ENCODE assay signal across 28 mouse cellular contexts in genomic region chrX:73976283-73976682, GRCm38 (mm10). TPM values are rescaled to one million over a fixed set of nuclear protein-coding genes. Genes with fewer than 3 reads are reported as not detected.
A peak's percentile ranks its signal among the peaks of the same experiment; 100 is the strongest.
DNase-seq lines count a peak whose midpoint lies in the region; ATAC-seq and TF ChIP-seq lines count a peak whose summit lies in the region.
"Had no signal": no experiment of that assay in that cellular context is flagged by ENCODE, and none has a peak within 500 bp of the region (broad histone marks: within the 10 kb centered on the region; RNA-seq: fewer than 3 reads in every experiment).

No protein-coding gene starts in this region.

- H3K27me3 ChIP-seq in liver, embryonic 12.5 days (replicated peaks) = no peaks in the 10 kb centered on the region; the same call in 1 of the 2 replicates
- H3K27me3 ChIP-seq in liver, postnatal 0 days (ENCODE audit: insufficient read depth, low read length) = 0 out of 2 replicates have a peak, but pooled peaks cover 3% of the 10 kb centered on the region
- H3K27me3 ChIP-seq: embryonic facial prominence, embryonic 13.5 days; embryonic facial prominence, embryonic 15.5 days; forebrain, embryonic 12.5 days had no signal

- H3K36me3 ChIP-seq in liver, embryonic 12.5 days = no peaks in the 10 kb centered on the region
- H3K36me3 ChIP-seq in liver, postnatal 0 days (replicated peaks; ENCODE audit: insufficient read depth, low read length) = no peaks in the 10 kb centered on the region
- H3K36me3 ChIP-seq: embryonic facial prominence, embryonic 13.5 days; embryonic facial prominence, embryonic 15.5 days; forebrain, embryonic 10.5 days; forebrain, embryonic 12.5 days; G1E had no signal

- TF ChIP-seq CTCF in liver, postnatal 0 days (IDR thresholded peaks at IDR 0.05; ENCODE audit: low read depth) = no peak
- TF ChIP-seq CTCF in left cerebral cortex, adult 2 months (IDR thresholded peaks at IDR 0.05) = no peak

- WGBS in liver, embryonic 12.5 days (ENCODE audit: insufficient replicate concordance) = 83% methylated on average over 2 of the region's 2 CpGs
- 86% methylated on average over 2 of the region's 2 CpGs for WGBS in liver, postnatal 0 days (ENCODE audit: insufficient replicate concordance)

- peaks cover 11% of the 10 kb centered on the region for H3K4me1 ChIP-seq in liver, embryonic 12.5 days
- no peaks in the 10 kb centered on the region for H3K4me1 ChIP-seq in liver, postnatal 0 days (ENCODE audit: insufficient read depth)
- H3K4me1 ChIP-seq: embryonic facial prominence, embryonic 13.5 days; embryonic facial prominence, embryonic 15.5 days; forebrain, embryonic 10.5 days; forebrain, embryonic 12.5 days had no signal

- no peak overlapping the region for H3K4me2 ChIP-seq in liver, embryonic 12.5 days
- no peak overlapping the region for H3K4me2 ChIP-seq in liver, postnatal 0 days (ENCODE audit: low read depth, low read length)
- H3K4me2 ChIP-seq: embryonic facial prominence, embryonic 13.5 days; embryonic facial prominence, embryonic 15.5 days; forebrain, embryonic 12.5 days had no signal

- no peak overlapping the region for H3K4me3 ChIP-seq in liver, embryonic 12.5 days
- H3K4me3 ChIP-seq in liver, postnatal 0 days (ENCODE audit: low read depth, low read length) = no peak overlapping the region
- no peak overlapping the region for H3K4me3 ChIP-seq in left cerebral cortex, adult 2 months
- H3K4me3 ChIP-seq: embryonic facial prominence, embryonic 13.5 days; embryonic facial prominence, embryonic 15.5 days; erythroblast, embryonic 14.5 days; forebrain, embryonic 10.5 days; forebrain, embryonic 12.5 days had no signal

- no peak overlapping the region for H3K9ac ChIP-seq in liver, embryonic 12.5 days
- no peak overlapping the region for H3K9ac ChIP-seq in liver, postnatal 0 days (replicated peaks)
- H3K9ac ChIP-seq: embryonic facial prominence, embryonic 13.5 days; embryonic facial prominence, embryonic 15.5 days; forebrain, embryonic 12.5 days had no signal

- H3K9me3 ChIP-seq in liver, embryonic 12.5 days (replicated peaks) = no peaks in the 10 kb centered on the region
- H3K9me3 ChIP-seq in liver, postnatal 0 days (ENCODE audit: low read length) = no peaks in the 10 kb centered on the region
- H3K9me3 ChIP-seq: embryonic facial prominence, embryonic 13.5 days; embryonic facial prominence, embryonic 15.5 days; forebrain, embryonic 10.5 days; forebrain, embryonic 12.5 days; G1E had no signal

- intact Hi-C loops in left cerebral cortex, adult 2 months (cut with DNase I) = no loop called here

- no peak for DNase-seq in liver, postnatal 0 days
- DNase-seq in lung, postnatal 14 days = no peak
- DNase-seq in spleen, adult 12 weeks (ENCODE audit: low spot score) = no peak
- no peak for DNase-seq in left cerebral cortex, adult 2 months (ENCODE audit: extremely low spot score in 1 of 2, low spot score in 2 of 2)
- DNase-seq: adrenal gland, adult 2 months; adrenal gland, postnatal 10 days; adrenal gland, postnatal 25 days; B cell, adult 2 months; cerebellum, adult 11 months; cerebellum, adult 18-20 months; cerebellum, adult 8-10 months; cerebellum, adult 9-11 months; cerebellum, postnatal 14 days; cerebellum, postnatal 36 days; embryo, embryonic 11 days had no signal

- H3K27ac ChIP-seq in liver, embryonic 12.5 days = peak overlapping the region; percentile 17; the same call in 1 of the 2 replicates
- no peak overlapping the region for H3K27ac ChIP-seq in liver, postnatal 0 days (ENCODE audit: low read depth)
- H3K27ac ChIP-seq in left cerebral cortex, adult 2 months = no peak overlapping the region
- H3K27ac ChIP-seq: embryonic facial prominence, embryonic 13.5 days; embryonic facial prominence, embryonic 15.5 days; forebrain, embryonic 10.5 days; forebrain, embryonic 12.5 days had no signal

- TF ChIP-seq EP300 in liver, postnatal 0 days (IDR thresholded peaks at IDR 0.05; ENCODE audit: low read depth) = no peak

- ATAC-seq in liver, embryonic 12.5 days = no peak
- ATAC-seq in liver, postnatal 0 days = no peak
- ATAC-seq in CD4-positive, CD25-positive, alpha-beta regulatory T cell, adult 4 months = peak; percentile 49
- peak; percentile 46 for ATAC-seq in activated CD4-positive, CD25-positive, alpha-beta regulatory T cell, adult 4 months
- ATAC-seq in inflammation-experienced regulatory T-cells, adult 6 months = peak; percentile 76
- ATAC-seq: forebrain, embryonic 14.5 days; forebrain, embryonic 16.5 days; Patski had no signal

RNA-seq across cellular contexts. Expression of gene Hcfc1, which starts 10.1 kb away (rescaled TPM):
- 51.8 and 59.7 TPM in 2 replicates for polyA plus RNA-seq in liver, embryonic 12.5 days (2016; fragmentation: Nextera tagmentation; extraction: Ambion mirVana)
- polyA plus RNA-seq in liver, postnatal 0 days (2015; fragmentation: Nextera tagmentation; extraction: Ambion mirVana) = 14.6 and 16.4 TPM in 2 replicates
- polyA plus RNA-seq in CD4-positive, CD25-positive, alpha-beta regulatory T cell, adult 4 months (2017; shearing (Covaris generic)) = 10 to 100 TPM; 34.2 to 45.5 TPM
- 10 to 100 TPM; 26.8 to 36.6 TPM for polyA plus RNA-seq in activated CD4-positive, CD25-positive, alpha-beta regulatory T cell, adult 4 months (2017; shearing (Covaris generic))
- 10 to 100 TPM; 35.4 to 39.1 (median 37.1) TPM for polyA plus RNA-seq in inflammation-experienced regulatory T-cells, adult 6 months (2017; shearing (Covaris generic))
- 10 to 100 TPM; 74.7 to 75.1 TPM for total RNA-seq in left cerebral cortex, adult 2 months (2021)

RNA-seq across cellular contexts. Expression of gene Renbp, which starts 45.6 kb away (rescaled TPM):
- 21.2 and 22.9 TPM in 2 replicates for polyA plus RNA-seq in liver, embryonic 12.5 days (2016; fragmentation: Nextera tagmentation; extraction: Ambion mirVana)
- polyA plus RNA-seq in liver, postnatal 0 days (2015; fragmentation: Nextera tagmentation; extraction: Ambion mirVana) = 22.3 and 22.6 TPM in 2 replicates
- polyA plus RNA-seq in CD4-positive, CD25-positive, alpha-beta regulatory T cell, adult 4 months (2017; shearing (Covaris generic)) = 10 to 100 TPM in 1 of 2 experiments, 1 to 10 TPM in 1; 6.4 to 15.1 TPM
- polyA plus RNA-seq in activated CD4-positive, CD25-positive, alpha-beta regulatory T cell, adult 4 months (2017; shearing (Covaris generic)) = 1 to 10 TPM; 5.2 to 5.8 TPM
- polyA plus RNA-seq in inflammation-experienced regulatory T-cells, adult 6 months (2017; shearing (Covaris generic)) = 10 to 100 TPM in 1 of 3 experiments, 1 to 10 TPM in 2; 4.2 to 10.0 (median 6.5) TPM
- 1 to 10 TPM; 5.2 to 6.0 TPM for total RNA-seq in left cerebral cortex, adult 2 months (2021)

RNA-seq across cellular contexts. Expression of gene Irak1, which starts 47.4 kb away (rescaled TPM):
- polyA plus RNA-seq in liver, embryonic 12.5 days (2016; fragmentation: Nextera tagmentation; extraction: Ambion mirVana) = 44.6 and 45.8 TPM in 2 replicates
- 17.9 and 18.7 TPM in 2 replicates for polyA plus RNA-seq in liver, postnatal 0 days (2015; fragmentation: Nextera tagmentation; extraction: Ambion mirVana)
- polyA plus RNA-seq in CD4-positive, CD25-positive, alpha-beta regulatory T cell, adult 4 months (2017; shearing (Covaris generic)) = 10 to 100 TPM; 19.8 to 23.1 TPM
- polyA plus RNA-seq in activated CD4-positive, CD25-positive, alpha-beta regulatory T cell, adult 4 months (2017; shearing (Covaris generic)) = 10 to 100 TPM; 22.5 to 26.5 TPM
- polyA plus RNA-seq in inflammation-experienced regulatory T-cells, adult 6 months (2017; shearing (Covaris generic)) = 10 to 100 TPM; 21.3 to 32.3 (median 27.2) TPM
- 10 to 100 TPM; 47.9 to 54.2 TPM for total RNA-seq in left cerebral cortex, adult 2 months (2021)

RNA-seq across cellular contexts. Expression of gene Naa10, which starts 54.5 kb away (rescaled TPM):
- polyA plus RNA-seq in liver, embryonic 12.5 days (2016; fragmentation: Nextera tagmentation; extraction: Ambion mirVana) = 140 and 148 TPM in 2 replicates
- 48.9 and 51.8 TPM in 2 replicates for polyA plus RNA-seq in liver, postnatal 0 days (2015; fragmentation: Nextera tagmentation; extraction: Ambion mirVana)
- polyA plus RNA-seq in CD4-positive, CD25-positive, alpha-beta regulatory T cell, adult 4 months (2017; shearing (Covaris generic)) = 100 to 1,000 TPM; 181 to 200 TPM
- 100 to 1,000 TPM; 185 to 192 TPM for polyA plus RNA-seq in activated CD4-positive, CD25-positive, alpha-beta regulatory T cell, adult 4 months (2017; shearing (Covaris generic))
- 100 to 1,000 TPM; 173 to 214 (median 188) TPM for polyA plus RNA-seq in inflammation-experienced regulatory T-cells, adult 6 months (2017; shearing (Covaris generic))
- 10 to 100 TPM; 56.8 to 61.2 TPM for total RNA-seq in left cerebral cortex, adult 2 months (2021)

RNA-seq across cellular contexts. Expression of gene Arhgap4, which starts 54.6 kb away (rescaled TPM):
- 7.1 and 8.6 TPM in 2 replicates for polyA plus RNA-seq in liver, embryonic 12.5 days (2016; fragmentation: Nextera tagmentation; extraction: Ambion mirVana)
- polyA plus RNA-seq in liver, postnatal 0 days (2015; fragmentation: Nextera tagmentation; extraction: Ambion mirVana) = 5.1 and 5.2 TPM in 2 replicates
- polyA plus RNA-seq in CD4-positive, CD25-positive, alpha-beta regulatory T cell, adult 4 months (2017; shearing (Covaris generic)) = 100 to 1,000 TPM; 162 to 239 TPM
- 100 to 1,000 TPM; 116 to 144 TPM for polyA plus RNA-seq in activated CD4-positive, CD25-positive, alpha-beta regulatory T cell, adult 4 months (2017; shearing (Covaris generic))
- 100 to 1,000 TPM; 114 to 148 (median 147) TPM for polyA plus RNA-seq in inflammation-experienced regulatory T-cells, adult 6 months (2017; shearing (Covaris generic))
- 1 to 10 TPM; 4.1 to 6.1 TPM for total RNA-seq in left cerebral cortex, adult 2 months (2021)

Comparison
In these comparisons a context has a peak if more than half of its experiments do, and no peak if none do; other contexts are left out.
1. ATAC-seq: peak in CD4-positive, CD25-positive, alpha-beta regulatory T cell, adult 4 months (single experiment), activated CD4-positive, CD25-positive, alpha-beta regulatory T cell, adult 4 months (single experiment) and inflammation-experienced regulatory T-cells, adult 6 months (single experiment); none in liver, embryonic 12.5 days (single experiment) and liver, postnatal 0 days (single experiment).